13 mouse cellular contexts compared by ENCODE assay signal in the genomic region with DNA sequence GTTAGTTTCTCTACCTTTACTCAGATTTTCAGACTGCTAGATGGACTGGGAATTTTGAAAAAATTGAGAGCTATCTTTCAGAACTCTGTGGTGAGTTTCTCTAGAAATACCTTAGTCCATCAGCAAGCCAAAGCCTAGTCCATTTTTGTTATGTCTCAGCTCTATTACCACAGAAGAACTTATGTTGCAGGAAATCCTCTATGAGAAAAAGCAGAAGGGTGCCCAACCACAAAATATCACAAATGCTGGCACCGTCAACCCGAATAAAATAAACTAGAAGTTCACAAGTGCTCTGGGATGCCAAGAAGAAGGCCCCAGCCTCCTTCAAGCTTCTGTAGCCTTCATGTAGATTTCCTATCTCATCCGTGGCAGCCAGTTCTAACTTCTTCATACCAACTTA. TPM values are rescaled to one million over a fixed set of nuclear protein-coding genes. Genes with fewer than 3 reads are reported as not detected.
DNase-seq lines count a peak whose midpoint lies in the region; ATAC-seq lines count a peak whose summit lies in the region.
"Had no signal": no experiment of that assay in that cellular context is flagged by ENCODE, and none has a peak within 500 bp of the region (broad histone marks: within the 10 kb centered on the region; RNA-seq: fewer than 3 reads in every experiment).

No protein-coding gene starts in this region.

- peak; percentile 50; the same call in 1 of the 2 replicates for ATAC-seq in common myeloid progenitor, adult 5-6 weeks (replicated peaks; ENCODE audit: low read depth, poor library complexity, severe bottlenecking)
- ATAC-seq in hematopoietic stem cell, adult 5-6 weeks (replicated peaks in 1 of 2; ENCODE audit: insufficient read depth in 1 of 2, low FRiP score in 2 of 2, low TSS enrichment in 1 of 2, low read depth in 1 of 2, poor library complexity in 2 of 2, severe bottlenecking in 2 of 2) = peak; percentile 77 to 90; a peak in 3 of 4 replicates
- ATAC-seq in megakaryocyte, adult 5-6 weeks (ENCODE audit: poor library complexity, severe bottlenecking) = peak; percentile 44
- ATAC-seq in cerebellum, adult (ENCODE audit: insufficient number of reproducible peaks, low FRiP score, low TSS enrichment) = no peak

- peak; percentile 8 for DNase-seq in 416B (ENCODE audit: low read depth)
- DNase-seq in ovary, postnatal 36 days (ENCODE audit: low spot score) = no peak
- DNase-seq in kidney, adult 11 months = no peak
- DNase-seq in adrenal gland, postnatal 36 days = no peak
- DNase-seq: adrenal gland, adult 2 months; adrenal gland, postnatal 10 days; adrenal gland, postnatal 25 days; cerebellum, adult 11 months; cerebellum, adult 9-11 months had no signal

RNA-seq across cellular contexts. Expression of gene Msl3, which starts 14.4 kb away (rescaled TPM):
- total RNA-seq in common myeloid progenitor, adult 5-6 weeks (2017) = 117 and 146 TPM in 2 replicates
- 124 and 126 TPM in 2 replicates for total RNA-seq in hematopoietic stem cell, adult 5-6 weeks (2017)
- total RNA-seq in megakaryocyte, adult 5-6 weeks (2015) = 50.9 and 64.0 TPM in 2 replicates
- total RNA-seq in megakaryocyte, adult 5-6 weeks (2017) = 91.2 and 93.5 TPM in 2 replicates
- total RNA-seq in adrenal gland, postnatal 36 days (2021) = 10 to 100 TPM; 46.7 to 58.6 TPM
